Mouse (Mus musculus) G1E (cell line): ENCODE measurements at regions not wholly inside any gene's neighbourhood (a gene's known extent, or its start where the extent isn't known, plus 50 kb on each side); places are given as distances from the start of the nearest gene placed in this dataset.

ENCODE experiments used
- CTCF ChIP-seq: IDR thresholded peaks from 2 replicates; pipeline ENCODE4 v1.5.1; 2012; ENCODE audit warnings: low read depth, low read length, inconsistent platforms, mixed read lengths
- GATA1 ChIP-seq: IDR thresholded peaks from 2 replicates; pipeline ENCODE4 v1.6.1; 2012; ENCODE audit warnings: borderline replicate concordance, low read length, inconsistent platforms, mixed read lengths
- TAL1 ChIP-seq: conservative IDR thresholded peaks from 2 replicates; pipeline ENCODE4 v1.6.1; 2012; ENCODE audit warnings: low read depth, low read length, inconsistent platforms, mixed read lengths

DNA sequence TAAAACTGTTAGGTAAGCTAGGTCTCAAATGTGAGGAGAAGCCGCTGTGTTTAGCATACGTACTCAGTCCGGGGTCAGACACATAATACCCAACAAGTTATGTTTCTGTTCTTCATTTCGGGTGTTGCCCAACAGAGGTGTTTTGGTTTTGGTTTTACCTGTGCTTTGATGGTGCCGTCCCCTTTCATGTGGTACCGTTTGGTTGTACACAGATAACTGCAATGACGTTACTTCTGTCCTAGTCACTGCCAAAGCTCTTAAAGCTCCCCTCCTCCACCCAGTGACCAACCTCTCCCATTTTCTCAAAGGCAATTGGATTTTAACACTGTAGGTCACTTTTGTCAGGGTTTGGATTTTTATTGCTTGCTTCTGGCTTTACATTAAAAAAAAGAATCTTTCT, 102.1 kb upstream of the Rap1b start:
- TF ChIP-seq TAL1 (no peak), CTCF (no peak), GATA1 (no peak)
